Mouse (Mus musculus): ENCODE results near the gene Slc22a12.

The Slc22a12 gene

DNA sequence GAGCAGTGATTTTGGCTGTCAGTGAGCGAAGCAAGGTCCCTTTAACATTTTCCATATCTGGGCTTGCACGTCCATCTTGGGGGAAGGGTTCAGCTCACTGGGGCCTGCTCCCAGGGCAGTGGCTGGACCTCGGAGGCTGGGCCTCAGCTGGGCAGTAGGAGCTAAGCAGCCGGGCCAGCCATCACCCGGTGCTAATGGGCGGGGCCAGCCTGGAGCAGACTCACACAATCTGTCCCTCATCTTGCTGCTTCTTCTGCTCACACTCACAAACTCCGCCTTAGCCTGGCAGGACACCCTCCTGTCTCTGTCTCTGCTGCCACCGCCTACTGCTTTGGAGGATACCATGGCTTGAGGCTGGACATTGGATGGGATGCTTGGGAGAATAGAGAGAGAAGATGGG lies 26.7 kb downstream of the Slc22a12 start:
- no peak for DNase-seq (ENCODE audit: low read depth, low spot score)

DNA sequence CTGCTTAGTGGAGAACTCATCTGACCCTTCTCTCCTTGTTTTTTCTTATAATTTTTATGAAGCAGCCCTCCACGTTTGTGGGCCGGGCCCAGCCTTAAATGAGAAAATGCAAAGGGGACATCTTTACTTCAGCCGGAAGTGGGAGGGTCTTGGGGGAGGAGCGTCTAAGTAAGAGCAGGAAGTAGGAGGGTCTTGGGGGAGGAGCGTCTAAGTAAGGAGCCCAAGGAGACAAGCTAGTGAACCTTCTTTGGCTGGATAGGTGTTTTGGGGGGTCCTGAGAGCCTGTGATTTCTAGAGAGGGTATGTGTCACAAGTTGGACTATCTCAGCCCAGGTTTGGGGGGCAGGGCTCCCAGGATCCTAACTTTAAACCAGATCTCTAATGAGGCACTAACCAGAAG lies 27.4 kb downstream of the Slc22a12 start:
- DNase-seq (ENCODE audit: low read depth, low spot score): no peak

DNA sequence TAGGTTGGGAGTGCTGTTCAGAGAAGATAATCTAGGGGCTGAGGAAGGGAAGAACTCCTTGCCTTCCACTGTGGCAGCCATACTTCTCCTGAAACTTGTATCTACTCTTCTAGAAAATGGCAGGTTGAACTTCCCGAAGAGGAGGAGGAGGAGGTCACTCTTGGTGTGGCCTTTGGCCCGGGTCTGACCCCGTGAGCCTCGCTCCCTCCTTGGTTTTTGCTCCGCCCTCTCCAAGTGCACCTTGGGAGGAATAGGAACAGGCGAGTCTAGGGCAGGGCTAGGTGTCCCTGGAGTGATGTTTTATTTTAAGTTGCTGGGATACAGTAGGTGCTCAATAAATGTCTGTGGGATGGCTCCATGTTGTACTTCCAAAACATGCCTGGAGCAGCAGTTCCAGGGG lies 27.9 kb downstream of the Slc22a12 start:
- no peak for DNase-seq (ENCODE audit: low read depth, low spot score)

DNA sequence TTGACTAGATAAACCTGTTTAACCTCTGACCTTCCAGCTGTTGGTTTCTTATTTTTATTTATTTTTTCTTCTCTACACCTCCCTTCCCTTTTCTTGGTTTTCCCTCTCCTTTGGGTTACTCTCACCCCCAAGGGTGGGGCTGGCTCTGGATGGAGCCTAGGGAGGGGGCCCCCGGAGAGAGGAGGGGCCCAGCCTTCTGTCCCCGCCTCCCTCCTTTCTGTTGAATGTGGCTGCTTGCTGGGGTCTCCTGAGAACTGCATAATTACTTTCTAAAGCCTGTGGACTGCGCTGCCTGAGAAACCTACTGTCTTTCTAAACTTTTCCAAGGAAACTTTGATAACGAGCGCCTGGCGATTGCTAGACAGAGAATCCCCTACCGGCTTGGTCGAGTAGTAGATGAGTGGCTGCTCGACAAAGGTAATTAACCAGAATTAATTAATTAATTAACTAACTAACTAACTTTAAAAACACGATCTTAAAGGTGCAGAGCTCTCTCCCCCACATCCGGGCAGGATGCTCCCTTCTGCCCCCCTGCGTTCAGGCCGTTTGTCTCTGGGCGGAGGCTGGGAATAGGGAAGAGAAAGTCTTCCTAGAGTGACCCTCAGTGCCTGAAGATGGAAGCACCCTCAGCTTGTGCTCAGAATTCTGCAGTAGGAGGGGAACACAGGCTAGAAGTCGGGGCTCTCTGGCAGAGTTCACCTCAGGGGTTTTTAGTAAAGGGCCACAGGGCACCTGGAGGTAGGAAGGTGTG lies 29.3 kb downstream of the Slc22a12 start:
- DNase-seq (ENCODE audit: low read depth, low spot score): no peak

DNA sequence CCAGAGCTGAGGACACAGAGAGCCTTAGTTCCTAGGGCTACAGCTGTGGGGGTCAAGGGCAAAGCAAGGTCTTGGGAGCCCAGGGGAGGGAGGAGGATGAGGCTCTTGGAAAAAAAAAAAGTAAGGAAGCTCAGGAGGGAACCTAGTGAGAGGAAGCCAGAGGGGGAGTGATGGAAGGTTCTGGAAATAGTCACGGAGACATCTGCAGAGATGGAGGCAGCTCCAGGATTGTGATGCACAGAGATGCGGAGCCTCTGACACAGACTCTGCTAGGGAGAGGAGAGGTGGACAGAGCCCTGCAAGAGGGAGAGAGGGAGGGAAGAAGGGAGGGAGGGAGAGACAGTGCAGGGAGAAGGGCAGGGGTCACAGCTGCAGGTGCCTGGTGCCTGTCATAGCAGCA lies 32.3 kb downstream of the Slc22a12 start:
- no peak for DNase-seq (ENCODE audit: low read depth, low spot score)

DNA sequence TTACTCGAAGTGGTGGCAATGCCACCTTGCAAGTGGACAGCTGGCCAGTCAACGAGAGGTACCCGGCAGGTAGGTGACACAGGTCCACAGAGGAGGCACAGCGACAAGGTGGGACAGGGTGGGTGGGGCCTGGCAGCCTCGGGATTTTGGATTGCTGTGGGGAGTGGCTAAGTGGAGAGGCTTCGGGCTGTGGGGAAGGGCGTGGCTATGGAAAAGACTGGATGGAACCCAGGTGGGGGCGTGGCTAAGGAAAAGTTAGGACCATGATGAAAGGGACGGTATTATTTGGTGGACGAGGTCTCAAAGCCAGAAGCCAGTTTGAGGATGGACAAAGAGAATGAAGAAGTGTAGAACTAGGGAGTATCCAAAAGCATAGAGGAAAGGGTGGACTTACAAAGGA lies 33.0 kb downstream of the Slc22a12 start:
- DNase-seq (ENCODE audit: low read depth, low spot score): no peak

DNA sequence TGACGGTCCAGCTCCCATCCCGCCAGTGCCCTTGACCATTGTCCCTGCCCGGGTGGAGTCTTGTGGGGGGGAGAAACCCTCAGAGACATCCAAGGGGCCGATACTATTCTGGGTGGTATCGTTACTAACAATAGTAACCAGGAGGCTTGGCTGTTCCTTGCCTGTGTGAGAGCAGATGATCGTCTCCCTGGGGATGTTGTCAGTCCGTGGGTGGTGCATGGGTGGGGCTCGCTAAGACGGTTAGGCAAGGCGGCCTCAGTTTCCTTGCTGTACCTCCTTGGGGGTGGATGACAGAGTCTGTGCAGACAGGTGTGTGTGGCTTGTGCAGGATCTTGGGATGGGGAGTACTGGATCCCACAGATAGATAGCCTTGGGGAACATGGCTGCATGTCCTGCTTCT lies 35.4 kb downstream of the Slc22a12 start:
- no peak for DNase-seq (ENCODE audit: low read depth, low spot score)

DNA sequence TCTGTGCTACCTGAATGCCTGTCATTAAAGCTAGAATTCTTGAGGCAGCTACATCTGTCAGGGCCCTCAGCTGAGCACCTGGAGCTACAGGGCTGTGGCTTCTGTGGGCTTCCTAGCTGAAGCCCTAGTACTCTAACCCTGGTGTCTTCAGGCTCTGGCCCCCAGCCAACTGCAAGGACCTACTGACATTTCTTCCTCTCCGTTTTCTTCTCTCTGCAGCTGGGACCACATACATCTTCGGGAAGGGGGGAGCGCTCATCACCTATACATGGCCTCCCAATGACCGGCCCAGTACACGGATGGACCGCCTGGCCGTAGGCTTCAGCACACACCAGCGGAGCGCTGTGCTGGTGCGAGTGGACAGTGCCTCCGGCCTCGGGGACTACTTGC lies 38.2 kb downstream of the Slc22a12 start:
- no peak for DNase-seq (ENCODE audit: low read depth, low spot score)

DNA sequence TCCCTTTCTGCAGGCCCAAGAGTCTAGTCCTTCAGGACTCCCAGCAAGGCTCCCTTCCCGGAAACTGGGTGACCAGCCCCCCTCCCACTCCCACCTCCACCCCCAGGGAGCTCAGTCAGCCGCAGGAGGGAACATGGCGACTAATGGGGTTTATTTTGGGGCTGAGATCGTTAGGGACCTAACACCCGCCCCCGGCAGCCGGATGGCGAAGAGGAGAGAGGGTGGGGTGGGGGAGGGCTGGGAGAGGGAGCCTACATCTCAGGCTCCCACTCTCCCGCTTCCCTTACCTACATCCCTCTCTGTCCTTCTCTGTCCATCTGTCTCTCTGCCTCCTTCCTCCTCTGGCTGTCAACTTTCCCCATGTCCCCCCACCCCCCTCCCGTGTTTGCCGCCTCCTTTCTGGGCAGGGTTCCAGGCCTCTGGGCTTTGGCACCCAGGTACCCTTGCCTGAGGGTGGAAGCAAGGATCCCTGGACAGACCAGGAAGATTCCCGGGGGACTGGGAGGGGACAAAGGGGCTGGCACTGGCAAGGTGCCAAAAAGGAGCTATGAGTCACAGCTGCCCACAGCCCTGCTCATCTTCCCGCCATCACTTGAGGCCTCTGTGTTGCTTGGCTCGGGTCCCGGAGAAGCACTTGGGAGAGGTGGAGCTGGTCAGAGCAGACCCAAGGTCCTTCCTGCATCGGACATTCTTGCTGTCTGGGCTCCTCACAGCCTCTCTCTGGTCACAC lies 38.7 kb downstream of the Slc22a12 start:
- DNase-seq (ENCODE audit: low read depth, low spot score): no peak

DNA sequence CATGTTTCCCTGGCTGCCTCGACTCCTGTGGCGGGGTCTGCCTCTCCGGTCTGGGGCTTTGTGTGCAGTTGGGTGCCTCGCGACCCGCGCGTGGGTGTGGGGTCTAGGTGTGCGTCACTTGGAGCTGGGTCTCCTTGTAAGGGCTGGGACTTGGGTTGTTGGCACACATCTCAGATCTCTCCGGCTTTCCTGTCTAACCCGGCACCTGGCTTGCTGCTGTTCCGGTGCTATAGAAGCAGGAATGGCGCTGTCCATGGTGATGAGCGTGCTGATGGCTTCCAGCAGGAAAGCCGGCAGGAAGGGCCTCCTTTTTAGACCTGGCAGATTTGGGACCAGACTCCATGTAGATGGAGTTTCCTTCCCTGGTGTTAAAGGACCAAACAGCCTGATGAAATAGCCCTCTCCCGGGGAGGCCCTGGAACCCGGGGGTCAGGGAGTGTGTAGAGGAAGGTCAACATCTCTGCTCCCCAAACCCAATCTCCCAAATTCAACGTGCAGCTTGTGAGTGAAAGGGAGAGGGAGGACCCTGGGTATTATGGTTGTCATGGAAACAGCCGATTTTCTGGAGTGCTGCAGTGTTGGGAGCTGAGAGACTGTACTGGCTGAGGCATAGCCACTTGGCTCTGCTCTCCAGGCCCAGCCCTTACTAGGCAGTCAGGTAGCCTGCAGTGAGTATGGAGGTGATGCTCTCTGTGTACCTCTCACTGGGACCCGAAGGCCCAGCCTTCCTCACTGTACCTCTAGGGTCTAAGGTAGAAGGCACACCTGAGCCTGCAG lies 40.1 kb downstream of the Slc22a12 start:
- DNase-seq (ENCODE audit: low read depth, low spot score): peak; percentile 76

DNA sequence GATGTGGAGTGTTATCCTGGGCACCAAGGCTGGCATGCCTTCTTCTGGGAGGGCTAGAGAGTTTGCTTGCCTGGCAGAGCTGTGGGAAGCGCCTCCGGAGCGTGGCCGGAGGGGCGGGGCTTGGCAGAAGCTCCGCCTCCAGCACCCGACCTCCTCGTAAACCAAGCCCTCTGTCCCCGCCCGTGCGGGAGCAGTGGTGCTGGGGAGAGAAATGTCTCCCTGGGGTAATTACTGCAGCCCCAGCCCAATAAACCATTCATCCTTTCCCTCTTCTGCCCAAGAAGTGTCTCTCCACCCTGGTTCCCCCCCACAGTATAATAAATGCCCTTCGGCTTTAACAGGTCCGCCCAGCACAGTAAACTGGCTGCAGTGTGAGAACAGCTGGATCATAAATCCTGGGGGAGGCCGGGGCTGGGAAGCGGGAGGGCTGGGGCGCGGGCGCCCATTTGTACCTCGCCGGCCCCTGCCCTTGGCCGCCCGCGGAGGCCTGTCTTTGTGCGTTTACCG lies 40.7 kb downstream of the Slc22a12 start:
- DNase-seq (ENCODE audit: low read depth, low spot score): no peak

DNA sequence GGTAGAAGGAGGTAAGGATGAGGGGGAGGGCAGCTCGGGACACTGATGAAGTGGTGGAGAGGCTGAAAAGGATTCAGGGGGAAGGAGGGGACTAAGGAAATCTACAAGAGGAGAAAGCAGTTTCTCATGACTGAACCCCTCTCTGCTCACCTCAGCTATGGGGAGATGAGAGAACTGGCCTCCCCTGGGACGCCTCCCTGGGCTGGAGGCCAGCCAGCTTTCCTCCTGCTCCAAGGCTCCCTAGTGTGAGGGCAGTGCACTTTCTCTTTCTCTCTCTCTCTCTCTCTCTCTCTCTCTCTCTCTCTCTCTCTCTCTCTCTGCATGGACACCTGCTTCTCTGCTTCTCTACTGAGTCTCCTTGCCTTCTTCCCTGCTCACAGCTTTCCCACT lies 42.2 kb downstream of the Slc22a12 start:
- DNase-seq (ENCODE audit: low read depth, low spot score): no peak

DNA sequence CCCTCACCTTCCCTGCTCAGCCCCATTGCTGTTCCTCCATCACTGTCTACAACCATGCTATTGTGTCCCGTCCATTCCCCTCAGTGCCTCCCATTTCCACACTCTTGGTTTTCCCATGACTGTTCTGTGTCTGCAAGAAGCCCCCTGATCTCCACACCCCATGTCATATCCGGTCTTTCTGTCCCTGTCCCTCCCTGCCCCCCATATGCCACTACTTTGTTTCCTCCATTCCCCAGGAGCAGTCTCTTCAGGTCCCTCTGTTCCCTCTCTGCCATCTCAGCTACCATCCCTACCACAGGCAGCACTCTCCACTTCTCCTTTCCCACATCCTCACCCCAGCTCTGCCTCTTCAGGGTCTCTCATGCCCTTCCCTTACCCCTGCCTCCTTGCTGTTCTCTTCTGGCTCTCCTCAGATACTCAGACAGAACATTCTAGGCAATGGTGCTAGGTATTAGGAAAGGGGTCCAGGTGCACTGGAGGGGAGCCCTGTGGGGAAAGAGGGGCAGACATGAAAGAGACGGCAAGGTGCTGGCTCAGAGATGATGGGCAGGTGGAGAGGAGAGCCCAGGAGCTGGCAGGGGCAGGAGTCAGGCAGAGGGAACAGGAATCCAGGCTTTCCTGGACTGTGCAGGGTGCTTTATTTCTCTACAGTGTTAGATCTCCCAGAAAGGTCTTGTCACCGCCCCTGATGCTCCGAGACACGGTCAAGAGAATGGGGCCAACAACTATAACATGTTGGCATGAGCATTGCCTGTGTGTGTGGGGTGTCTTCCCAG lies 42.8 kb downstream of the Slc22a12 start:
- DNase-seq (ENCODE audit: low read depth, low spot score): no peak

DNA sequence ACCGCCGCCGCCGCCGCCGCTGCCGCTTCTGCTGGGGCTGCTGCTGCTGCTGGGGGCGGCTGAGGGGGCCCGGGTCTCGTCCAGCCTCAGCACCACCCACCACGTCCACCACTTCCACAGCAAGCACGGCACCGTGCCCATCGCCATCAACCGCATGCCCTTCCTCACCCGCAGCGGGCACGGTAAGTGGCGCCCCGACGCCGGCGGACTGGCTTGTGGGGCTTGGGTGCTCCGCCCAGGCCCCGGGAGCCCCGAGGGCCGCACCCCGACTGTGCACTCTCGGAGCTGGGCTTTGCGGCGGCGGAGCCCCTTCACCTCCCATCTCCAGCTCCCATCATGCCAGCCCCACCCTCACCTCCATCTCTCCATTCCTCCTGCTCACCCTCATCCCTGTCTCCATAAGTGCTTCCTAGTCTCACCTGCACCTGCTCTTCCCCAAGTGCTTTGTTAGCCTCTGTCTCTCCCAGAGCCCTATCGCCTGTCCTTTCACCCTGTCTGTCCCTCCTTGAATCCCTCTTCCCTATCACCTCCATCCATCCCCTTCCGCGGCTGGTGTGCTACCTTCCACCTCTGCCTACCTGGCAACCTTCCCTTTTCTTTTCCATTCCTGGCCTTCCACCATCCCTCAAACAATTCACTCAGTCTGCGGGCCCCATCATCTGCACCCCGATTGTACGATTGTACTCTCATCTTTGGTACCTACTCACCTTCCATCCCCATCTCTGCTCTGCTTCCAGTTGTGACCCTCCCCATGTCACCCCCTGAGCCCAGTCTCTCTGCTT lies 44.3 kb downstream of the Slc22a12 start:
- DNase-seq (ENCODE audit: low read depth, low spot score): no peak

DNA sequence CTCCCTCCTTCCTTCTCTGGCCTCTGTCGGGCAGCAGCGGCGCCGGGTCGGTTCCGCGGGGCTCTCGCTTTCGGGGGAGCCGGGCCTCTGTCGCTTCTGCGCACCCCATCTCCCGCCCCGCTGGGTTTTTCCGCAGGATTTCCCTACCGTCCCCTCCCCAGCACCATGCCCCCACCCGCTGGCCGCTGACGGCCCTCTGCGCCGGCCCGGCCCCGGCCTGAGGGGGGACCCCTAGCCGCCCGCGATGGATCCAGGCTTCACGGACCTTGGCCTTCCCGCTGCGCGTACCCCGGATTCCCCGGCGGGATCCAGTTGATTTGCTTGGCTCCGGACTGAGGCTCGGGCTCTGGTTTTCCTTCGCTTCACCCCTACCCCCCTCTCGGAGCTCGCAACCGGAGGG lies 45.0 kb downstream of the Slc22a12 start:
- DNase-seq (ENCODE audit: low read depth, low spot score): no peak

DNA sequence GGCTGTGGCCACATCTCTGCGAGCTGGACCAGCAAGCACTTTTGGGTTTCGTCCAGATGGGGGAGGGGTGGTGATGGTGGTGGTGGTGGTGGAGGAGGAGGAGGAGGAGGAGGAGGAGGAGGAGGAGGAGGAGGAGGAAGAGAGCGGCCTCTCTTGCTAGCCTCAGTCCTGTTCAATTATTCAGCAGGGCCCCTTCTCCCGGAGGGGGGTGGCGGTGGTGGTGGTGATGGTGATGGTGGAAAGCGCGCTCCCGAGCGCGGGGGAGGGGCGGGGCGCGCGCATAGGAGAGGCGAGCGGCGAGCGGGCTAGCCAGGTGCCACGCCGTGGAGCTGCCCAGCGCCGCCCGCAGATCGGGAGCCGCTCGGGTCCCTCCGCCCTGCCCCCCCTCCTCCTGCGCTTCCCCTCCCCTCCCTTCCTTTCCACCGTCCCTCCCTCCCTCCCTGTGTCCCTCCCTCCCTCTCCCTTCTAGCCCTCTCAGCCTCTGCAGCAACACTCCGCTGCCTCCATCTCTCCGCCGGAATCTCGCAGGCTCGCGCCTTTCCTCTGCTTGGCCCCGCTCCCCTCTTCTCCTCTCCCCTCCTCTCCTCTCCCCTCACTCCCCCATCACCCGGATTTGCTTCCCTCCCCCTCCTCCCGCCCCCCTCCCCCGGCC lies 45.6 kb downstream of the Slc22a12 start:
- no peak for DNase-seq (ENCODE audit: low read depth, low spot score)

DNA sequence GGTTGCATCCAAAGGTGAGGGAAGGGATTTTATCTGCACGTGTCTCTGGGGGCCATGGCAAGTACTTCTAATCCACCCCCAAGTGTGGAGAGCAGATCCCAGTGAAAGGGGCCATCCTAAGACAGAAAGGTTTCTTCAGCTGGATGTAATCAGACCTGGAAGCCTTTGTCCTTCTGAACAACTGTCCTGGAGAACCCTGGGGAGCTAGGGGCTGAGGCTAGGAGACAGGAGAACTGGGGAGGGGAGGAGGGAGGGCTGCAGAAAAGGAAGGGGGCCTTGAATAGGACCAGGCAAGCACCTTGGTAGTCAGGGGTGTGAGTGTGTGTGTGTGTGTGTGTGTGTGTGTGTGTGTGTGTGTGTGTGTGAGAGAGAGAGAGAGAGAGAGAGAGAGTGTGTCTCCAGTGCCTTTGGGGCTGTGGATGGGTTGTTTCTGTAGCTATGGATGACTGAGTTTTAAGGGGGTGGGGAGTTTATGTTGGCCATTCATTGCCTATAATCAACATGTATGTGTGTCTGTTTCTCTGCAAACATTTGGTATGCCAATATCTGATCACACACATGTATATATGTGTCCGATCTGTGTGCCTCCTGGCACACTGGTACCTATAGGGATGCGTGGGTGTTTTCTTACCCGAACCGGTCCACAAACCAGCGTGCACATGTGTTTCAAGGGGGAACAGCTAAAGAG lies 46.2 kb downstream of the Slc22a12 start:
- no peak for DNase-seq (ENCODE audit: low read depth, low spot score)

DNA sequence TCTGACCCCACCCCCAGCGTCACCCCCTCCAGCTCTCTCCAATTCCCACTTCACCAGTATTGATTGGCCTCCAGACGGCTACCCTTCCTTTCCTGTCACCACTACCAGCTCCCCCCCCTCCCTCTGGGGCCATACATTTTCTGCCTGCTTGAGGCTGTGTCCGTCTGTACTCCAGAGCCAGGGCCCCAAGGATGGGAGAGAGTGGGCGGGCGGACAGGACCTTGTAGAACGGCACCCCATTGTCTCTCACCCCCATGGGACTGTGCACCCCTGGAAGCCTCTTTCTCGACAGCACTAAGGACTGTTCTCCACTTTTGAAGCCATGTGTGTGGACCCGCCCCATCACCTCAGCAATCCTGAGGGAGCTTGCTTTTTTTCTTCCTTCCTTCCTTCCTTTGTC lies 47.1 kb downstream of the Slc22a12 start:
- no peak for DNase-seq (ENCODE audit: low read depth, low spot score)

DNA sequence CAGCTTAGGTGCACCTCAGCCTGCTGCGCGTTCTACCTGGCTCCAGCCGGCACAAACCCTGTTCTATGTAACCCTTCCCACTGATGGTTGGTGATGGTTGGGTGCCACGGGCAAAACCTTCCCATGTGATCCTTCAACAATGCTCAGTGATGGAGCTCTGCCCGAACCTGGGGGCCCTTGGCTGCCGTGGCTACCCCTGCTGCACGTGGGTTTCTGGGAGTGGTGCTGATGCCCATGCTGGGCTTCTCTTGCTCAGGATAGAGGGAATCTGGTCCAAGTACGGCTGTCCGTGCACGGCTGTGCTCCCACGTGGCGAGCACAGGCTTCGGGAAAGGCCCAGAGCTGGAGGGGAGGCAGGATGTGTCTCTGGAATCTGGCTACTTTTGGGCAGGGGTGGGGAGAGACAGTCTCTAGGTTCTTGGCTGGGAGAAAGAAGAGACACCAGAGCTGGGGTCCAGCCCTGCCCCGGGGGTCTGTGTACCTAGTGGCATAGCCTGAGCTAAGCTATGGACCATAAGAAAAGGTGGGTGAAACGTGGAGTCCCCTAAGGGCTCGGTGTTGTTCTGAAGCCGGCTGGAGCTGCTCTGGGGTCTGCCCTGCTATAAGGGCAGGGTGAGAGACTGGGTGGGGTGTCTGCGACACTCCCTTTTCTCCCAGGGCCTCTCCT lies 48.2 kb downstream of the Slc22a12 start:
- DNase-seq (ENCODE audit: low read depth, low spot score): no peak

Data from embryo, embryonic 11.5 days (tissue).